Mouse (Mus musculus) MEL (cell line): ENCODE data around the gene Ccdc182. TPM values are rescaled to one million over a fixed set of nuclear protein-coding genes. Genes with fewer than 3 reads are reported as not detected.
A peak's percentile ranks its signal among the peaks of the same experiment; 100 is the strongest.

Experiments used
- DNase-seq: peaks from one replicate; pipeline ENCODE4 v3.0.0; 2011; ENCODE audit warnings: low read depth, low spot score
- H3K27ac ChIP-seq: 2 replicates; pipeline ENCODE4 v1.5.1; 2012; ENCODE audit warnings: low read depth, mild to moderate bottlenecking, control low read depth, low read length, moderate library complexity; ENCODE audit not compliant: control insufficient read depth
- H3K27me3 ChIP-seq, 2 experiments: fragments of 150-350 bp in 1 of 2; sonication (generic) in 1 of 2; 2 replicates each; pipeline ENCODE4 v1.6.1; 2012; ENCODE audit warnings: low read length in 2 of 2, mild to moderate bottlenecking in 2 of 2, improper control_type of control experiment in 1 of 2, moderate library complexity in 1 of 2; ENCODE audit not compliant: insufficient read depth in 2 of 2, control insufficient read depth in 1 of 2
- H3K36me3 ChIP-seq, 2 experiments: 2 replicates each; pipeline ENCODE4 v1.6.1; 2012 to 2014; ENCODE audit warnings: low read length in 2 of 2, improper control_type of control experiment in 1 of 2, inconsistent platforms in 1 of 2, mild to moderate bottlenecking in 1 of 2; ENCODE audit not compliant: insufficient read depth in 2 of 2, control insufficient read depth in 1 of 2
- H3K4me1 ChIP-seq, 2 experiments: fragments of 150-350 bp in 1 of 2; sonication (generic) in 1 of 2; 2 replicates each; pipeline ENCODE4 v1.6.1; 2012; ENCODE audit warnings: low read length in 2 of 2, improper control_type of control experiment in 1 of 2, mild to moderate bottlenecking in 1 of 2; ENCODE audit not compliant: insufficient read depth in 2 of 2, control insufficient read depth in 1 of 2
- H3K4me3 ChIP-seq, 2 experiments: fragments of 150-350 bp in 1 of 2; sonication (generic) in 1 of 2; 2 replicates each; pipeline ENCODE4 v1.5.1; 2012; ENCODE audit warnings: low read depth in 2 of 2, low read length in 2 of 2, mild to moderate bottlenecking in 2 of 2, moderate library complexity in 2 of 2, control low read depth in 1 of 2, improper control_type of control experiment in 1 of 2; ENCODE audit not compliant: control insufficient read depth in 1 of 2, insufficient read depth in 1 of 2
- H3K79me2 ChIP-seq: 2 replicates; pipeline ENCODE4 v1.6.1; 2012; ENCODE audit warnings: mild to moderate bottlenecking, low read length, moderate library complexity; ENCODE audit not compliant: control insufficient read depth, poor library complexity, insufficient read depth
- H3K9ac ChIP-seq: 2 replicates; pipeline ENCODE4 v1.6.1; 2012; ENCODE audit warnings: low read depth, mild to moderate bottlenecking, control low read depth, low read length, moderate library complexity; ENCODE audit not compliant: control insufficient read depth, poor library complexity, severe bottlenecking
- H3K9me3 ChIP-seq: fragments of 150-350 bp; sonication (generic); replicated peaks from 2 replicates; pipeline ENCODE4 v1.6.1; 2012; ENCODE audit warnings: mild to moderate bottlenecking, low read length, improper control_type of control experiment, moderate library complexity; ENCODE audit not compliant: insufficient read depth
- BHLHE40 ChIP-seq: IDR thresholded peaks from 2 replicates; pipeline ENCODE4 v1.6.1; 2012; ENCODE audit warnings: low read depth, mild to moderate bottlenecking, inconsistent platforms, low read length, improper control_type of control experiment, borderline replicate concordance
- CTCF ChIP-seq, 3 experiments: IDR thresholded peaks in 2 of 3; conservative IDR thresholded peaks in 1 of 3; 2 replicates each; pipeline ENCODE4 v1.5.1; 2011 to 2012; ENCODE audit warnings: low read length in 3 of 3, low read depth in 2 of 3, mild to moderate bottlenecking in 2 of 3, improper control_type of control experiment in 1 of 3, inconsistent platforms in 1 of 3, mixed read lengths in 1 of 3, moderate library complexity in 1 of 3; ENCODE audit not compliant: control insufficient read depth in 1 of 3, insufficient read depth in 1 of 3, poor library complexity in 1 of 3, severe bottlenecking in 1 of 3
- E2F4 ChIP-seq: IDR thresholded peaks from 2 replicates; pipeline ENCODE4 v1.6.1; 2011; ENCODE audit warnings: low read depth, low read length, improper control_type of control experiment, borderline replicate concordance
- ETS1 ChIP-seq: IDR thresholded peaks from 2 replicates; pipeline ENCODE4 v1.6.1; 2012; ENCODE audit warnings: low read depth, mild to moderate bottlenecking, inconsistent platforms, low read length, improper control_type of control experiment, moderate library complexity
- GABPA ChIP-seq: IDR thresholded peaks from 2 replicates; pipeline ENCODE4 v1.6.1; 2012; ENCODE audit warnings: low read depth, mild to moderate bottlenecking, inconsistent platforms, low read length, improper control_type of control experiment, moderate library complexity
- GATA1 ChIP-seq: IDR thresholded peaks from 2 replicates; pipeline ENCODE4 v1.6.1; 2011; ENCODE audit warnings: low read depth, low read length, improper control_type of control experiment
- JUND ChIP-seq: IDR thresholded peaks from 2 replicates; pipeline ENCODE4 v1.6.1; 2011; ENCODE audit warnings: low read depth, mild to moderate bottlenecking, improper control_type of control experiment, low read length
- KAT2A ChIP-seq: conservative IDR thresholded peaks from 2 replicates; pipeline ENCODE4 v1.6.1; 2012; ENCODE audit warnings: low read depth, low read length, improper control_type of control experiment, inconsistent platforms
- MAFK ChIP-seq: IDR thresholded peaks from 2 replicates; pipeline ENCODE4 v1.6.1; 2011; ENCODE audit warnings: low read depth, mild to moderate bottlenecking, low read length, improper control_type of control experiment, borderline replicate concordance
- MEF2A ChIP-seq: IDR thresholded peaks from 2 replicates; pipeline ENCODE4 v1.6.1; 2014; ENCODE audit warnings: low read depth, mild to moderate bottlenecking, inconsistent platforms, low read length, improper control_type of control experiment; ENCODE audit not compliant: poor library complexity, insufficient replicate concordance, severe bottlenecking; ENCODE audit errors: extremely low read depth
- MYC ChIP-seq: IDR thresholded peaks from 2 replicates; pipeline ENCODE4 v1.6.1; 2011; ENCODE audit warnings: low read depth, mild to moderate bottlenecking, low read length, improper control_type of control experiment, moderate library complexity
- NELFE ChIP-seq: IDR thresholded peaks from 2 replicates; pipeline ENCODE4 v1.6.1; 2011; ENCODE audit warnings: low read depth, low read length, improper control_type of control experiment
- NRF1 ChIP-seq: IDR thresholded peaks from 2 replicates; pipeline ENCODE4 v1.6.1; 2014; ENCODE audit warnings: low read depth, mild to moderate bottlenecking, inconsistent platforms, low read length, improper control_type of control experiment, moderate library complexity; ENCODE audit not compliant: poor library complexity, insufficient read depth, severe bottlenecking
- POLR2A ChIP-seq, 2 experiments: IDR thresholded peaks; 2 replicates each; pipeline ENCODE4 v1.6.1; 2011 to 2012; ENCODE audit warnings: low read length in 2 of 2, mild to moderate bottlenecking in 2 of 2, control low read depth in 1 of 2, improper control_type of control experiment in 1 of 2, low read depth in 1 of 2, moderate library complexity in 1 of 2; ENCODE audit not compliant: control insufficient read depth in 1 of 2, insufficient read depth in 1 of 2, poor library complexity in 1 of 2
- POLR2AphosphoS2 ChIP-seq: IDR thresholded peaks from 2 replicates; pipeline ENCODE4 v1.6.1; 2011; ENCODE audit warnings: low read length, improper control_type of control experiment
- RAD21 ChIP-seq: IDR thresholded peaks from 2 replicates; pipeline ENCODE4 v1.6.1; 2011; ENCODE audit warnings: mild to moderate bottlenecking, low read depth, low read length, improper control_type of control experiment
- RCOR1 ChIP-seq: IDR thresholded peaks from 2 replicates; pipeline ENCODE4 v1.6.1; 2012; ENCODE audit warnings: low read depth, mild to moderate bottlenecking, inconsistent platforms, low read length, improper control_type of control experiment
- SIN3A ChIP-seq: IDR thresholded peaks from 2 replicates; pipeline ENCODE4 v1.6.1; 2012; ENCODE audit warnings: low read length, improper control_type of control experiment, inconsistent platforms
- SMC3 ChIP-seq: IDR thresholded peaks from 2 replicates; pipeline ENCODE4 v1.6.1; 2011; ENCODE audit warnings: low read depth, low read length, improper control_type of control experiment
- TAL1 ChIP-seq: IDR thresholded peaks from 2 replicates; pipeline ENCODE4 v1.6.1; 2012; ENCODE audit warnings: mild to moderate bottlenecking, inconsistent platforms, low read length, moderate library complexity, mixed read lengths
- TBP ChIP-seq: IDR thresholded peaks from 2 replicates; pipeline ENCODE4 v1.8.0; 2011; ENCODE audit warnings: low read depth, low read length, improper control_type of control experiment
- TCF12 ChIP-seq: IDR thresholded peaks from 2 replicates; pipeline ENCODE4 v1.6.1; 2014; ENCODE audit warnings: low read depth, mild to moderate bottlenecking, inconsistent platforms, low read length, improper control_type of control experiment, moderate library complexity
- UBTF ChIP-seq: IDR thresholded peaks from 2 replicates; pipeline ENCODE4 v1.6.1; 2012; ENCODE audit warnings: low read depth, mild to moderate bottlenecking, inconsistent platforms, low read length, improper control_type of control experiment, moderate library complexity, borderline replicate concordance; ENCODE audit not compliant: insufficient read depth
- ZC3H11A ChIP-seq: IDR thresholded peaks from 2 replicates; pipeline ENCODE4 v1.6.1; 2012; ENCODE audit warnings: low read depth, mild to moderate bottlenecking, inconsistent platforms, low read length, improper control_type of control experiment
- ZKSCAN1 ChIP-seq: IDR thresholded peaks from 2 replicates; pipeline ENCODE4 v1.6.1; 2012; ENCODE audit warnings: low read depth, mild to moderate bottlenecking, inconsistent platforms, low read length, improper control_type of control experiment, moderate library complexity
- ZMIZ1 ChIP-seq: IDR thresholded peaks from 2 replicates; pipeline ENCODE4 v1.6.1; 2012; ENCODE audit warnings: low read depth, mild to moderate bottlenecking, inconsistent platforms, low read length, improper control_type of control experiment, moderate library complexity
- ZNF384 ChIP-seq: IDR thresholded peaks from 2 replicates; pipeline ENCODE4 v1.6.1; 2012; ENCODE audit warnings: low read depth, mild to moderate bottlenecking, inconsistent platforms, low read length, improper control_type of control experiment
- polyA plus RNA-seq, 2 experiments: library from polyadenylated mRNA; stranded (reverse) in 1 of 2; unstranded in 1 of 2; fragments of >175 nt in 1 of 2; fragments of >200 nt in 1 of 2; gene quantifications; 2 replicates each; pipeline versions ENCODE4 v1.2.1 to v1.2.4; 2012; ENCODE audit warnings: low replicate concordance in 2 of 2, low read depth in 1 of 2; ENCODE audit not compliant: insufficient read length in 2 of 2, insufficient read depth in 1 of 2, missing spikeins in 1 of 2
- total RNA-seq: library from RNA; depleted of rRNA; stranded (reverse); fragments of 300-350 nt; gene quantifications from 2 replicates; pipeline ENCODE4 v1.2.3, GENCODE M21; 2012

The Ccdc182 gene
- total and polyA plus RNA-seq, 3 experiments: not detected

GRCm38 (mm10) chr11:88280426-88280836 is 13.4 kb upstream of the Ccdc182 start:
- peaks cover 0 to 11% of the 10 kb centered on the region in 2 experiments; a peak in 1 of 4 replicates for H3K4me1 ChIP-seq
- no peak overlapping the region for H3K27ac ChIP-seq
- H3K79me2 ChIP-seq: no peaks in the 10 kb centered on the region
- H3K27me3 ChIP-seq: peaks cover 0 to 1% of the 10 kb centered on the region in 2 experiments; a peak in 3 of 4 replicates
- H3K4me3 ChIP-seq: no peak overlapping the region
- H3K9me3 ChIP-seq: no peaks in the 10 kb centered on the region
- TF ChIP-seq NRF1 (no peak), ZKSCAN1 (no peak), GATA1 (peak; percentile 58), KAT2A (no peak)
- H3K9ac ChIP-seq: no peak overlapping the region
- no peak for DNase-seq
- H3K36me3 ChIP-seq: peaks cover 0 to 5% of the 10 kb centered on the region in 2 experiments; a peak in 1 of 4 replicates

DNA sequence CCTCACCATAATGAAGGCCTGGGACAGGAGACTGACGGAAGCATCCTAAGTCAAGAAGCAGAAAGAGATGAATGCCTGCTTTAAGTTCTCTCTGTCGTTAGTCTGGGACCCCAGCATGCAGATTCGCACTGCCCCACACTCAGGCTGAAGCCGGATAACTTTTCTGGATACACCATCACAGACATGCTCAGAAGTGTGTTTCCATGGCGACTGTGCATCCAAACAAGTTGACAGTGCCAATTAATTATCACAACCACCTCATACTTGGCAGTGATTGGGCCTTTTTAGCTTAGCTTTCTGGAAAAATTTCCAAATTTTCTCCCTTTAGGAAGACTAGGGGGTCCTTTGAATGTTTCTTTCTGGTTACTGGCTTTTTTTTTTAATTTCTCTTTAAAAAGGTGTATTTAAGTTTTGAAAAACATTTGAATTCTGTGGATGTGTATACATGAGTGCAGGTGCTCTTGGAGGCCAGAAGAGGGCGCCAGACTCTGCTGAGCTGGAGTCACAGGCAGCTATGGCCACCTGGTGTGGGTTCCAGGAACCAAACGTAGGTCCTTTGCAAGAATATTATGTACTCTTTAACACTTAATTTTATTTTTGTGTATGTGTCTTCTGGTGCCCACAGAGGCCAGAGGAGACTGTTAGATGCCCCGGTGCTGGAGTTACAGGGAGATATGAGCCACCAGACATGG is 12.3 kb upstream of the Ccdc182 start:
- peak; percentile 56 for TF ChIP-seq SMC3
- no peak for TF ChIP-seq GABPA
- TF ChIP-seq JUND: no peak
- TF ChIP-seq ETS1: no peak
- TF ChIP-seq NELFE: no peak
- TF ChIP-seq POLR2A (IDR thresholded peaks at IDR 0.05; ENCODE audit: control insufficient read depth in 1 of 2, insufficient read depth in 1 of 2, low read depth in 1 of 2, low read length in 2 of 2, poor library complexity in 1 of 2): no peak
- no peak for TF ChIP-seq TAL1
- TF ChIP-seq ZNF384: no peak
- TF ChIP-seq E2F4: no peak
- no peak for TF ChIP-seq TCF12
- peak; percentile 56 for TF ChIP-seq RAD21
- peak; percentile 30 to 61 (median 58); a peak in 5 of 6 replicates for TF ChIP-seq CTCF (IDR thresholded peaks at IDR 0.05 in 2 of 3, conservative IDR thresholded peaks at IDR 0.05 in 1 of 3; ENCODE audit: control insufficient read depth in 1 of 3, insufficient read depth in 1 of 3, low read depth in 2 of 3, low read length in 3 of 3, poor library complexity in 1 of 3, severe bottlenecking in 1 of 3)
- TF ChIP-seq ZMIZ1: no peak
- TF ChIP-seq SIN3A: no peak
- no peak for TF ChIP-seq MAFK
- TF ChIP-seq UBTF: no peak
- peak; percentile 50 for TF ChIP-seq ZC3H11A
- no peak for TF ChIP-seq BHLHE40
- no peak for TF ChIP-seq MYC
- no peak for TF ChIP-seq TBP
- no peak for TF ChIP-seq GATA1
- no peak for TF ChIP-seq MEF2A
- no peak for TF ChIP-seq RCOR1
- TF ChIP-seq NRF1: no peak
- no peak for TF ChIP-seq POLR2AphosphoS2
- Histone ChIP-seq H3K79me2 (no peaks in the 10 kb centered on the region), H3K9me3 (no peaks in the 10 kb centered on the region), H3K9ac (no peak overlapping the region), H3K4me1 (peaks cover 0 to 11% of the 10 kb centered on the region in 2 experiments; a peak in 1 of 4 replicates), H3K27me3 (peaks cover 0 to 2% of the 10 kb centered on the region in 2 experiments; a peak in 2 of 4 replicates), H3K27ac (no peak overlapping the region), H3K36me3 (peaks cover 0 to 5% of the 10 kb centered on the region in 2 experiments; a peak in 1 of 4 replicates), H3K4me3 (no peak overlapping the region)
- DNase-seq: peak; percentile 51
